Mouse (Mus musculus): ENCODE data around the gene Dcaf6. TPM values are rescaled to one million over a fixed set of nuclear protein-coding genes. Genes with fewer than 3 reads are reported as not detected.

The Dcaf6 gene
- total and polyA plus RNA-seq, 3 experiments: 8.2 to 17.1 TPM; not detected in 1

GRCm38 (mm10) chr1:165441719-165442118, 18.6 kb downstream of the Dcaf6 start:
- H3K9me3 ChIP-seq (replicated peaks; ENCODE audit: insufficient read depth, low read length): no peaks in the 10 kb centered on the region
- TF ChIP-seq ZMIZ1 (IDR thresholded peaks at IDR 0.05; ENCODE audit: low read depth, low read length) (no peak), ZNF384 (IDR thresholded peaks at IDR 0.05; ENCODE audit: low read depth, low read length) (no peak), MAX (IDR thresholded peaks at IDR 0.05; ENCODE audit: low read length) (no peak), RAD21 (IDR thresholded peaks at IDR 0.05; ENCODE audit: low read depth, low read length) (no peak), USF2 (IDR thresholded peaks at IDR 0.05; ENCODE audit: borderline replicate concordance in 1 of 2, insufficient read depth in 1 of 2, low read depth in 1 of 2, low read length in 2 of 2) (no peak), MAFK (IDR thresholded peaks at IDR 0.05; ENCODE audit: borderline replicate concordance, low read depth, low read length) (no peak), E2F4 (IDR thresholded peaks at IDR 0.05; ENCODE audit: borderline replicate concordance, low read depth, low read length) (no peak), MXI1 (IDR thresholded peaks at IDR 0.05; ENCODE audit: low read depth, low read length) (no peak), ZC3H11A (IDR thresholded peaks at IDR 0.05; ENCODE audit: low read depth, low read length) (no peak), POLR2AphosphoS2 (IDR thresholded peaks at IDR 0.05; ENCODE audit: low read length) (no peak), POLR2AphosphoS5 (IDR thresholded peaks at IDR 0.05; ENCODE audit: borderline replicate concordance, low read depth, low read length) (no peak), POLR2A (IDR thresholded peaks at IDR 0.05; ENCODE audit: control insufficient read depth in 1 of 2, insufficient read depth in 1 of 2, low read depth in 1 of 2, low read length in 2 of 2, poor library complexity in 1 of 2) (no peak)
- peaks cover 8% of the 10 kb centered on the region; the same call in 1 of the 2 replicates for H3K79me2 ChIP-seq (ENCODE audit: control insufficient read depth, insufficient read depth, low read length, poor library complexity)
- no peaks in the 10 kb centered on the region for H3K27me3 ChIP-seq (ENCODE audit: control insufficient read depth in 1 of 2, insufficient read depth in 2 of 2, low read length in 2 of 2)
- peaks cover 0 to 13% of the 10 kb centered on the region in 2 experiments; a peak in 2 of 4 replicates for H3K36me3 ChIP-seq (ENCODE audit: control insufficient read depth in 1 of 2, insufficient read depth in 2 of 2, low read length in 2 of 2)
- H3K4me3 ChIP-seq (ENCODE audit: control insufficient read depth in 1 of 2, insufficient read depth in 1 of 2, low read depth in 2 of 2, low read length in 2 of 2): no peak overlapping the region
- DNase-seq (ENCODE audit: low read depth, low spot score): no peak
- peaks cover 9 to 10% of the 10 kb centered on the region in 2 experiments; a peak in 3 of 4 replicates for H3K4me1 ChIP-seq (ENCODE audit: control insufficient read depth in 1 of 2, insufficient read depth in 2 of 2, low read length in 2 of 2)
- H3K27ac ChIP-seq (ENCODE audit: control insufficient read depth, low read depth, low read length): no peak overlapping the region
- no peak overlapping the region for H3K9ac ChIP-seq (ENCODE audit: control insufficient read depth, low read depth, low read length, poor library complexity, severe bottlenecking)

GRCm38 (mm10) chr1:165441201-165441600, 19.1 kb downstream of the Dcaf6 start:
- Histone ChIP-seq H3K27me3 (ENCODE audit: control insufficient read depth in 1 of 2, insufficient read depth in 2 of 2, low read length in 2 of 2) (no peaks in the 10 kb centered on the region), H3K9me3 (replicated peaks; ENCODE audit: insufficient read depth, low read length) (no peaks in the 10 kb centered on the region), H3K36me3 (ENCODE audit: control insufficient read depth in 1 of 2, insufficient read depth in 2 of 2, low read length in 2 of 2) (peaks cover 0 to 13% of the 10 kb centered on the region in 2 experiments; a peak in 2 of 4 replicates), H3K4me3 (ENCODE audit: control insufficient read depth in 1 of 2, insufficient read depth in 1 of 2, low read depth in 2 of 2, low read length in 2 of 2) (no peak overlapping the region), H3K4me1 (ENCODE audit: control insufficient read depth in 1 of 2, insufficient read depth in 2 of 2, low read length in 2 of 2) (peaks cover 9 to 10% of the 10 kb centered on the region in 2 experiments; a peak in 3 of 4 replicates), H3K9ac (ENCODE audit: control insufficient read depth, low read depth, low read length, poor library complexity, severe bottlenecking) (no peak overlapping the region), H3K79me2 (ENCODE audit: control insufficient read depth, insufficient read depth, low read length, poor library complexity) (peaks cover 8% of the 10 kb centered on the region; the same call in 1 of the 2 replicates), H3K27ac (ENCODE audit: control insufficient read depth, low read depth, low read length) (no peak overlapping the region)
- TF ChIP-seq NELFE (IDR thresholded peaks at IDR 0.05; ENCODE audit: low read depth, low read length) (no peak), USF1 (IDR thresholded peaks at IDR 0.05; ENCODE audit: low read depth, low read length) (no peak), GABPA (IDR thresholded peaks at IDR 0.05; ENCODE audit: low read depth, low read length) (no peak), SMC3 (IDR thresholded peaks at IDR 0.05; ENCODE audit: low read depth, low read length) (no peak), CHD1 (IDR thresholded peaks at IDR 0.05; ENCODE audit: low read depth, low read length) (no peak), NRF1 (IDR thresholded peaks at IDR 0.05; ENCODE audit: insufficient read depth, low read depth, low read length, poor library complexity, severe bottlenecking) (no peak), HCFC1 (IDR thresholded peaks at IDR 0.05; ENCODE audit: low read depth, low read length) (no peak), ZKSCAN1 (IDR thresholded peaks at IDR 0.05; ENCODE audit: low read depth, low read length) (no peak), RCOR1 (IDR thresholded peaks at IDR 0.05; ENCODE audit: low read depth, low read length) (no peak), MAX (IDR thresholded peaks at IDR 0.05; ENCODE audit: low read length) (no peak), MXI1 (IDR thresholded peaks at IDR 0.05; ENCODE audit: low read depth, low read length) (no peak), TCF12 (IDR thresholded peaks at IDR 0.05; ENCODE audit: low read depth, low read length) (no peak), KAT2A (conservative IDR thresholded peaks at IDR 0.05; ENCODE audit: low read depth, low read length) (no peak)
- DNase-seq (ENCODE audit: low read depth, low spot score): no peak
